Mouse (Mus musculus): ENCODE results near the gene Slc9a3r1.

The Slc9a3r1 gene

DNA sequence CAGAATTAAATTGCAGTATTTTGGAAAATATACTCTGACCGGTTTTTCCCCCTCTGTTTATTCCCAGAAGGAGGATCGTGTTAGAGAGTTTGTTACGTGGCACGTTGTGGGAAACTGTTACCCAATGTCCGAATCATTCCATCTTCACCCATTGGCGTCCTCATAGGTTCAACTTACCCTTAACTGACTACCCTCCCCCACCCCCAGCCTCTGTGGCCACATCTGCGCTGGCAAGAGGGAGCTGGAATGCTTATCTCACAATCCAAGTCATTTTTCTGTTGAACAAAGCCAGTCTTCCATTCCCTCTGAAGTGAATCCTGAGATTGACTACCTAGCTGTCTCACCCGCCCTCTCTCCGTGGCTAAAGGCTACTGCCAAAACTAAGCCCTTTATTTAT lies 938 bp upstream of the Slc9a3r1 start:
- in situ Hi-C loops (cut with MboI, MseI): loop anchor here (5.0 kb wide), 1 partner anchor 115 kb away; the partner anchor contains the start of gene Fdxr

DNA sequence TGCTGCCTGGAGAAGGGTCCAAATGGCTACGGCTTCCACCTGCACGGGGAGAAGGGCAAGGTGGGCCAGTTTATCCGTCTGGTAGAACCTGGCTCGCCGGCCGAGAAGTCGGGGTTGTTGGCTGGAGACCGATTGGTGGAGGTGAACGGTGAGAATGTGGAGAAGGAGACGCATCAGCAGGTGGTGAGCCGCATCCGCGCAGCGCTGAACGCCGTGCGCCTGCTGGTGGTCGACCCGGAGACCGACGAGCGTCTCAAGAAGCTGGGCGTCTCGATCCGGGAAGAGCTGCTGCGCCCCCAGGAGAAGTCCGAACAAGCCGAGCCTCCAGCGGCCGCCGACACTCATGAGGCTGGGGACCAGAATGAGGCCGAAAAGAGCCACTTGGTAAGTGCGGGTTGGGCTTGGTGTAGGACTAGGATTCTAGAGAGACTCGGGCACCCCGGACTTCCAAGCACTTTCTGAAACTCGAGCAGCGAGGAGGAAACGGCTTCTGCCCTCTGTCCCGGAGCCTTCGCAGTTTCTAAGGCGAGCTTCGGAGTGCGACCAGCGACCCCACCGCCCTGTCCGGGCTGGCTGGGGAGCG lies 518 bp downstream of the Slc9a3r1 start:
- in situ Hi-C loops (cut with MboI, MseI): loop anchor here (5.0 kb wide), 1 partner anchor 114 kb away; the partner anchor contains the start of gene Fdxr

DNA sequence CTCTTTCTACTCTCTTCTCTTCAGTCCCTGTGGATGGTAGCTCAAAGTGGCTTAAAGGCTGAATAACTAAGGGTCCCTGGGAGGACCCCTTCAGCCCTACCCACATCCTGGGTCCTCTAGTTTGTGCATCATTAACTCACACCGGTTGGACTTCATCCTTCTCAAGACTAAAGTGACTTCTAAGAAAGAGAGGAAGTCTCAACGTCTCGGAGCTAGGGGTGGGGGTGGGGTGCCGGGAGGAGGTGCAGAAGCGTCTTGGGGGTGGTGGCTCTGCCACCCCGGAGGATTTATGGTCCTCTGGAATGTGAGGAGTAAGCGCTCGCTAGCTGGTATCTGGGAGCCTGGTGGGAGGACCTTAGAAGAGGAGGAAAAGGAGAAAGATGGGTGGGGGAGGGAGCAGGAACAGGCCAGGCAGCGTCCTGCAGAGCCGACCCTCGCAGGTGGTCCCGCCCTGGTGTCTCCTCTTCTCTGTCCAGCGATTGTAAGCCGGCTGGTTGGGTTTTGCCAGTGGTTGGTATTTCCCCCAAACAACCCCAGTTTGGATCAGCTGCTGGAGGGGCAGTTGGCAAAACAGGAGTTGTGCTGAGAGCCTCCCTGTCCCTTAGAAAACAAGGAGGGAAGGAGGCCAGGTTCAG lies 1.3 kb downstream of the Slc9a3r1 start:
- in situ Hi-C loops (cut with MboI, MseI): loop anchor here (5.0 kb wide), 1 partner anchor 113 kb away; the partner anchor contains the start of gene Fdxr

DNA sequence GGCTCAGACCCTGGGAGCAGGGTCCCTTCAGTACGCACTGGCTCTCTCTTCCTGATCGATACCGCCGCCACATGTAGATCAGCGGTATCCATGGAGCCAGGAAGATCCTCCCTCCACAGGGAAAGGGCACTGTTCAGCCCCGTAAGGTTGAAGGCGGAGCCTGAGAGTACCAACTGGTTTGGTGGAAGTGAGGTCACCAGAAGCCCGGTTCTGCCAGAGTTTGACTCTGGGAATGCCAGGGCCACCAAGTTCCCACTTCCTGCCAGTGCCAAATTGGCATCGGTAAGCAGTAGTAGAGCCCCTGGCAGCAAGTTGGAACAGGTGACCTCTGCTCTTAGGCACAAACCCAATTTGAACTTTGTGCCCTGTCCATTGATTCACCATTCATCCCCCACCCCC lies 1.8 kb downstream of the Slc9a3r1 start:
- in situ Hi-C loops (cut with MboI, MseI): loop anchor here (5.0 kb wide), 1 partner anchor 112 kb away; the partner anchor contains the start of gene Fdxr

DNA sequence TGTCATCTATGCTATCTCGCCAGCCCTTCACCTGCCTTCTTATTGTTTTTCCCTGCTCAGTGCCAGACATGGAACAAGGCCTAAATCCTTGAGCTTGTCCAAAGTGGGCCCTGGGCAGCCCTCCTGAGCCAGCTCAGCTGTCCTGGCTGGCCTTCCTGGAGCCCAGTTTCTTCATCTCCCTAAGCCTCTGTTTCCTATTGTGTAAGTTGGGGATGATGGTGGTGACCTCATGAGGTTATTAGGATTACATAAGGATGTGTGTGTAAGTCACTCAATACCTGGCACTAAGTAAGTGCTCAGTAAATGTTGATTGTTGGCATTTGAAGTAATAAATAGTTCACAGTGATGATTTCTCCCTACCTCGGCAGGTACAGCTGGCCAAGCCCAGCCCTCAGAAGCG lies 3.6 kb downstream of the Slc9a3r1 start:
- in situ Hi-C loops (cut with MboI, MseI): no loop called here

DNA sequence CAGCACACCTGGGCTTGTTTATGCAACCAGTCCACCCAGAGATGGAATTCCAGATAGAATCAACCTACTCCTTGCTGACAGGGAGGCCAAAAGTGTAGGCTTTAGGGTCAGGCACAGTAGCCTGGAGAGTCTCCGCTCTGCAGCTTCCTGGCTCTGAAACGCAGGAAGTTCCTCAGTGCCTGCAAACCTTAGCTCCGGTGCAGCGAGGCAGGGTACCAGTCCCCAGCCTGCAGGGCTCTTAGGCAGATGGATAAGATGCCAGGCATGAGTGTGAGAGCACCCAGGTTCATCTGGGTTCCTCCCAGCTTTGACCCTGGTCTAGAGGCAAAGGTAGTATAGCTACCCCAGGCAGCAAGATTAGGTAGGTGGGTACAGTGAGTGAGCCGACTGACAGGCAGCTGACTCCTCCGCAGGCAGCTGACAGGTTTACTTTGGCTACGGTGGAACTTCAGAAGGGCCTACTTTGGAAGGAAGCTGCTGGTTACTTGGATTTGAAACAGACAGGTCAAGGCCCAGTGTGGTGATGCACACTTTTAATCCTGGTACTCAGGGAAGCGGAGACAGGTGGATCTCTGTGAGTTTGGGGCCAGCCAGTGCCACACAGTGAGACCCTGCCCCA lies 4.6 kb downstream of the Slc9a3r1 start:
- in situ Hi-C loops (cut with MboI, MseI): no loop called here

DNA sequence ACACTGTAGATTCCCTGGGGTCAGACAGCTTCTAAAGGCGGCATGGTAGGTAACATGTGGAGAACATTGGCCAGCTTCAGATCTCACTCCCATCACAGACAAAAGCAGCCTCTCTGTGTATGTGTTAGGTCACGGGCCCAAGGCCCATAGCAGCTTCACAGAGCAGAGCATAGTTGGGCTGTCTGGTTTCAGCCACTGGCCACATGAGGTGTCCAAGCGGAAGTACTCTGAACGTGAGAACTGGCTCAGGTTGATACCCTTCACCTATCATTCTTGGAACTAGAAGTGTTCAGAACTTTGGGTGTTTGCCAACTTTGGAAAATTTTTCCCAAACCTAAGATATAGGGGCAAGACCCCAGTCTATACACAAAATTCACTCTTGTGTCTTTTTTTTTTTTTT lies 6.3 kb downstream of the Slc9a3r1 start:
- in situ Hi-C loops (cut with MboI, MseI): no loop called here

DNA sequence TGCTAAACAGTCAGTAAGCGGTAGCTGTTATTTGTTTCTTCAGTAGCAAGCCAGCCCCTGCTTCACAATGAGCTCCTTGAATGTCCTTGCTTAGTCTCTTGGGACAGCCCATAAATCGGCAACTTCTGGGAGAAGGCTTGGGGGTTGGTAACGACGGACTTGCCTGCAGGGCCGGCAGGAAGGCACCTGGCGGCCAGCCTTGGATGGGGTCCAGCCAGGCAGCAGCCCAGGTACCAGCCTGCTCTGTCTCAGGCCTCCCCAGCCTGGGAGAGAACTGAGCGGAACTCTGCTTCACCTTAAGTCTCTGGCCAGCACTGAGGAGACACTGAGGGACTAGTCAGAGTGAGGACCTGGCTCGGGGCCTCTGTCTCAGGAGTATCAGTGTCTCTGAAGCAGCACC lies 8.0 kb downstream of the Slc9a3r1 start:
- in situ Hi-C loops (cut with MboI, MseI): no loop called here

DNA sequence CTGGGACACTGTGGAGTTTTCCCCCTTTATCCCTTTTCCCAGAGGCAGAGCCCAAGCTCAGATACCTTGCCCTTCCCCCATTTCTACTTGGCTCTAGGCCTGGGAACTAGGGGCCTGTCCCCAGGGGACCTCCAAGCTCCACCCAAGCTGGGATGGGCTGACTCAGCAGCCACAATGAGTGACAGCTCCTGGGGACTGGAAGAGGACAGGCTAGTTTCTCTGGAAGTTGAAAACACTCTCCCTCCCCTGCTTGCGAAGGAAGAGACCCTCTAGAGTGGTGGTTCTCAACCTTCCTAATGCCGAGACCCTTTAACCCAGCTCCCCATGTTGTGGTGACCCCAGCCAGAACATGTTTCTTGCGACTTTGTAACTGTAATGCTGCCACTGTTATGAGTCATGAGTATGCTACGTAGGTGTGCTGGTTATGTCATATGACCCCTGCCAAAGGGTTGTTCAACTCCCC lies 9.7 kb downstream of the Slc9a3r1 start:
- in situ Hi-C loops (cut with MboI, MseI): no loop called here

DNA sequence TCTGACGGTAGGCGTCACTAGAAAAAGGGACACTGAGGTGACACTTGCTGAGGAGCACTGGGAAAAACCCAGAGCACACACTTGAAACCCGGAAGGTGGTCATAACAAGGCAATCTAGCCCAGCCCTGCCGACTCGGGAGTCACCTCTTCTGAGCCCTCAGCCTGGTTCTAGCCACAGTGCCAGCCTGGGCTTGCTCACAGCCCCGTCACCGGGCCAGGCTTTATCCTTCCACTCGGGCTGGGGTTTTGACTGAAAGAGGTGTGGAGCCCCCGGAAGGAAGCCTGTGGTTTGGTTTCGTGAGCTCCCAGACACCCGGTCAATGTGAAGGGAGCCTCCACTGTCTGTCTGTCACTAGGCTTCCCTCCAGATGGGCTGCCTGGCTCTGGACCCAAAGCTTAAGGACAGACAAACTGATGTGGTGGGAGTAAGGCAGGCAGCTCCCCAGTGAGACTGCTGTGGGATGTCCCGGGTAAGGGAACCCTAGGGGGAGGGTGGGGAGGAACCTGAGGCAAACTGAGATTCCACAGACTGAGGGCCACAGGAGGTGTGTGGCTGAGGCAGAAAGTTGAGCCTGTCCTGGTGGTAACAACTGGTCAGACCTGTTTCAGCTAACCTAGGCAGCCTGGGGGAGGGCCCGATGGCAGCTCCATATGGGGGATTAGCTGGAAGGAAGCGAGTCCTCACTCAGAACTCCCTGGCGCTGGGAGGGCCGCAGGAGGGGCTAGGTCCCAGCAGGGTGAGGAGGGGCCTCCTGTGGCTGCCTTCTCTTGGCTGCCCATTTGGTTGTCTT lies 10.6 kb downstream of the Slc9a3r1 start:
- in situ Hi-C loops (cut with MboI, MseI): no loop called here

DNA sequence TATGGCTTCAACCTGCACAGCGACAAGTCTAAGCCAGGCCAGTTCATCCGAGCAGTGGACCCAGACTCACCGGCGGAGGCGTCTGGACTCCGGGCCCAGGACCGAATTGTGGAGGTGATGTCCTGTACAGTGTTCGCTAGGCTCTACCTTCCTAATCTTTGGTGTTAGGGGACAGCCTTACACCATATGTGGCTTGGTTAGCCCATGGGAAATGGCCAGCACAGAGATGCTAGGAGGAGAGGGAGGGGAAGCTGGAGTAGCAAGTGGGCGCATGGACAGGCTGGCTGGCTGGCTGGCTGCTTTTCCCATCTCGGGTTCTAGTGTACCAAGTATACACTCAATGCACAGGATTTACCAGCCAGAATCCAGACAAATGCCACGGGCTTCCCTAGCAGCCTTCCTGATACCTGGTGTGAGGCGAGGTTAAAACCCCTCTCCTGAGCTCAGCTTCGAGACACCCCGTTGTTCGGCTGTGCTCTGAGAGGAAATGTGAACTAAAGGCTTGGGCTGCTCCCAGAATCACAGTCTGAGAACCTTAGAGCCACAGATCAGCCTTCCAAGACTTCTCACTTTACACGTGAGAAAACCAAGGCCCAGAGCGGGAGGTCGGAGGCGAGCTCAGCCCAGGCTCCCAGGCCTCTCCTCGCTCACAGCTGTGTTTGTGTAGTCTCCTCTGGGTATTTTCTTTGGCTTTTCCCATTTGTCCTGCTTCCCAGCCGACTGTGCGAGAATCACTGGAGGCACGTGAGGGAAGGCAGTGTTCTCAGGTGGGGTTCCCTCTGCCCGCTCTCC lies 13.5 kb downstream of the Slc9a3r1 start:
- in situ Hi-C loops (cut with MboI, MseI): no loop called here

DNA sequence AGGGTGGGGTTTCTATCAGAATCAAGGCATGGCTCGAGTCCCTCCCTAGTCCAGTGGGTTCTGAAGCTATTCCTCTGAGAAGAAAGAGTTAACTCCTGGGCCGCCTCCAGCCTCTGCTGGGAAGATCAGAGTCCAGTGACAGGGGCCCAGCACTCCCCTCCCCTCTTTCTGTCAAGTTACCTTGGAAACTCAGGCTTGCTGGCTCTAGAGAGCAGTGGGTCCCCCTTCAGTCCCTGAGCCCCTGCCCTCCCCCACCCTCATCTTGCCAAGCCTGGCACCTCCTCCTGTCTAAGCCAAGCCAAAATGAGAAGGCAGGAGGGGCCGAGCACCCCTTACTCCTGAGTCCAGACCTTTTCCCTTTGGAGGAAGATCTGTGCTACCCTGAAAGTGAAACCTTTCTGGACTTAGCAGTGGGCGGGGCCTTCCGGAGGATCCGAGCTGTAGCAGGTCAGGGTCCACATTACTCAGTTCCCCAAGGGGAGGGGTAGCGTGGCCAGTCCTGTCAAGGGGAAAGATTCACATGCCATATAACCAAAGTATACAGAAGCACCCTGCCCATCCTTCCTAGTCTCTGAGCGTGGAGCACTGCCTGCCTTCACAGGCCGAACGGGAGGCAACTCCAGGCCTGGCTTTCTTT lies 14.5 kb downstream of the Slc9a3r1 start:
- in situ Hi-C loops (cut with MboI, MseI): no loop called here

DNA sequence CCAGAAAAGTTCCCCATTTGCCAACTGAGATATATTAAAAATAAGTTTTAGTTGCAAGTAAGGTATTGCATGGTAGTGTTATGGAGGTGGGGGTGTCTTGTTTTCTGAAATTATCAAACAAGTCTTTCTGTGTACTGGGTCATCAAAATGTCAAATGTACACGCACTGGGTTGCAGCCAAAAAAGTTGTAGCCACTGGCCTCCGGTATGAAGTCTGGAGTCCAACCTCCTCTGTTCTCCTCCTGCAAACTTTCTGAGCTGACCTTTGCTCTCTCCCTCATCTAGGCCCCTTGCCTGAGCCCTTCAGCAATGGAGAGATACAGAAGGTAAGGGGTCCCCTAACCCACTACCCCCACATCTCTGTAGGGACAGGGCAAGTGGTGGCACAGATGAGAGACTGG lies 15.6 kb downstream of the Slc9a3r1 start:
- in situ Hi-C loops (cut with MboI, MseI): no loop called here

DNA sequence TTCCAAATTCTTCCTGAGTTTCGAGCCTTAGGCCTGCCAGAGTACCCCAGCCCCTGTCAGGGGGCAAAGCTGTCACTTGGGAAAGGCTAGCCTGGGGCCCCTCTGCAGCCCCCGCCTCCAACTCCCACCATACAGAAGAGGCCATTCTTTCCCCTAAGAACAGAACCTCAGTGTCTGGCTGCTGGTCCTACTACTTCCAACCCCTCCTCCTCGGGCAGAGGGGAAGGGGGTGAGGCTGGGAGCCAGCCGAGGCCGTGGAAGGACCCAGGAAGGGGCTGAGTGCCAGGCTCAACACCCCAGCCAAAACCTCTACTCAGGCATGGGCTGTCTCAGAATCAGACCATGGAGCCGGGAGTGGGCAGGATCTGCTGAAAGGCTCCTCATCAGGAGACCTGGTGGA lies 16.1 kb downstream of the Slc9a3r1 start:
- in situ Hi-C loops (cut with MboI, MseI): no loop called here

DNA sequence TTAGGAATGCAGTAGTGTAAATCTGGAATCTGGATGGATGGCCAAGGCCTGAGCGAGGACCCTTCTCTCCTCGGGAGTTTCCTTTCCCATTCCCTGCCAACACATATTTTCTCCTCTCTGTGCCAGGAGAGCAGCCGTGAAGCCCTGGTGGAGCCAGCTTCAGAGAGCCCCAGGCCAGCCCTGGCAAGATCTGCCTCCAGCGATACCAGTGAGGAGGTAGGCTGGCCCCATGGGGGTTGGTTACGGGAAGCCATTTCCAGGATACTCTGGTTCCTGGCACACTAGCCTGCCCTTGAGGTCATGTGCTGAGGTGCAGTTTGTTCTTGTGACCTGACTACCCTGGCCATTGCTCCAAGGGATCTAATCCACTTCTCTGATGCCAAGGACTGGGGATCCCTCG lies 16.7 kb downstream of the Slc9a3r1 start:
- in situ Hi-C loops (cut with MboI, MseI): no loop called here

DNA sequence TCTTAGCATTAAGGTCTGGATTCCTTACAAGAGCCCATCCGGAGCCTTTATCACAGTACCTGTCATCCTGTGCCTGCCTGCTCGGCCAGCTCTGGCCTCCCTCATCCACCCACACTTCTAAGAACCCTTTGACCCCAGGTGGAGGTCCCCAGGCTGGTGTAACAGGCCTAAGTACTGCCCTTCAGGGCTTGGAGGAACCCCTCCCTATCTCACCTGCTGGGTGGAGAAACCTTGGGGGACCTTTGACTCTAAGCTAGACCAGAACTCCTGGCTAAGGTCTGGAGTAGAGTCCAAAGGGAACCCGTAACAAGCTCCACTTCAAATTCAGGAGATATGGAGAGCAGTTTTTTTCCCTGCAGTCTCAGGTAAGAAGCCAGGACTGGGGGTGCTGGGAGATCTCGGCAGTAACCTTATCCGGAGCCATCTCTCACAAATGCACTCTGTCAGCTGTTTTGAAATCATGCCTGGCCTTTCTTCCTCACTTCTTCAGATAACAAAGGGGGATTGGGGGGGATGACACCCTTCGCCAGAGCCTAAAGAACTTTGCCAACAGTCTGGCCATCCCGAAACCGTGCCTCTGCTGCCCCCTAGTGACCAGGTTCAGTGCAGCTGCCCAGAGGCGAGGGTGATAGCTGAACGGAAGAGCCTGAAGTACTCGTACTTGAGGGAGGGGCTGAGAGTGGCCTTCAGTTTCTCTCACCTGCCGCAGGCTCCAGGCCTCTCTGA lies 18.9 kb downstream of the Slc9a3r1 start:
- in situ Hi-C loops (cut with MboI, MseI): no loop called here

DNA sequence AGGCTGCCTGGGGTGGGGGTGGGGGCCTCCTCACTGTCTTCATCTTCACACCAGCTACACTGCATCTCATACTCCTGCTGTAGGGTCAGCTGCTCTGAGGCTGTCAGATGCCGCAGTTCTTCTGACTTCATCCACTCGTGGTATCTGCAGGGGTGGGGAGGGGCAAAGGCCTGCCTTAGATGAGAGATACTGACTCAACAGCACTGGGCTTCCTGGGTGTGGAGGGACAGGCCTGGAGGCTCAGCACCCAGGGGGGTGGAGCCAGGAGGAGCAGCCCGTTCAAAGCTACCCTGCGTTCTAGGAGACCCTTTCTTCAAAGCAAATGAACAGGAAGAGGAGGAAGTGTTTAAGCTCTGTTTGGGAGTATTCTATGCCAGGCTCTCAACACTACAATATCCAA lies 21.8 kb downstream of the Slc9a3r1 start:
- in situ Hi-C loops (cut with MboI, MseI): no loop called here

DNA sequence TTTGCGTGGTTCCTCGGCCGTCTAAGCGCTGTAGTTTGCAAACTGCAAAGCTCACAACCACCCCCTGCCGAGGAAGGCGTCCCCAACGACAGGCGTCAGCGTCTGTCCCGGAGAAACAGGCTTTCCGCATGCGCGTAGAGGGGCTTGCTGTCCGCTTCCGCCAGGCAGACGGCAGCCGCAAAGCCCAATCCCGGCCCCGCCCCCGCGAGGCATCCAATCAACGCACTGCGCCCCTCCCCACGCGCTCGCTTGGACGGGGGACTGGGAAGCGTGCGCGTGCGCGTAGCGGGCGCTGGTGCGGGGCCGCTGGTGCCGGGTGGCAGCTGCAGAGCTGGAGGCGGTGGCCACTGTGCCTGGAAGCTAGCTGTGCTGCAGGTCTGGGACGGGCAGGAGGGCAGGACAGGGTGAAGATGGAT lies 24.1 kb downstream of the Slc9a3r1 start, which contains the start of gene Tmem104:
Tmem104 (plus strand) TSS at position 264 of the 416 bp plus-strand sequence.
- in situ Hi-C loops (cut with MboI, MseI): no loop called here

DNA sequence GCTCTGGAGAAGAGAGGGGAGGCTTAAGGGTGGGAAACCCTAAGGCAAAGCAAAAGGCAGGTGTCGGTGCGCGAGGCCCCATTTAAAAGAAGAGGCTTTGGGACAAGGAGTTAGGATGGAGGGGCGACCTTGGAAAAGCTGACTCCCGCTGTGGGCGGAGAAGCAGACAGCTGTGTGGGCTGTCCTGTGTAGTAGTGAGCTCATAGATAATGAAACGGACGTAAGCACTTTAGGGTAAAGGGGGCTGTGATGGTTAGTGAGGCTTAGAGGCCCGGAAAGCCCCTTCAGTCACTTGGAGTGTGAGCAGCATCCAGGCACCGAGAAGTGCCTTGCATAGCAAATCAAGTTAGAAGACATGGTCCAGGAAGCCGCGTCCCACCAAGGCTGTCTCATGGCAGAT lies 24.6 kb downstream of the Slc9a3r1 start, which contains the start of gene Nat9:
Nat9 (minus strand) TSS at position 167 of the 400 bp plus-strand sequence.
- in situ Hi-C loops (cut with MboI, MseI): no loop called here
